Mouse (Mus musculus): ENCODE results near the gene Tmem238. TPM values are rescaled to one million over a fixed set of nuclear protein-coding genes. Genes with fewer than 3 reads are reported as not detected.

The Tmem238 gene
- polyA plus RNA-seq, 1 experiment: 4.9 TPM

DNA sequence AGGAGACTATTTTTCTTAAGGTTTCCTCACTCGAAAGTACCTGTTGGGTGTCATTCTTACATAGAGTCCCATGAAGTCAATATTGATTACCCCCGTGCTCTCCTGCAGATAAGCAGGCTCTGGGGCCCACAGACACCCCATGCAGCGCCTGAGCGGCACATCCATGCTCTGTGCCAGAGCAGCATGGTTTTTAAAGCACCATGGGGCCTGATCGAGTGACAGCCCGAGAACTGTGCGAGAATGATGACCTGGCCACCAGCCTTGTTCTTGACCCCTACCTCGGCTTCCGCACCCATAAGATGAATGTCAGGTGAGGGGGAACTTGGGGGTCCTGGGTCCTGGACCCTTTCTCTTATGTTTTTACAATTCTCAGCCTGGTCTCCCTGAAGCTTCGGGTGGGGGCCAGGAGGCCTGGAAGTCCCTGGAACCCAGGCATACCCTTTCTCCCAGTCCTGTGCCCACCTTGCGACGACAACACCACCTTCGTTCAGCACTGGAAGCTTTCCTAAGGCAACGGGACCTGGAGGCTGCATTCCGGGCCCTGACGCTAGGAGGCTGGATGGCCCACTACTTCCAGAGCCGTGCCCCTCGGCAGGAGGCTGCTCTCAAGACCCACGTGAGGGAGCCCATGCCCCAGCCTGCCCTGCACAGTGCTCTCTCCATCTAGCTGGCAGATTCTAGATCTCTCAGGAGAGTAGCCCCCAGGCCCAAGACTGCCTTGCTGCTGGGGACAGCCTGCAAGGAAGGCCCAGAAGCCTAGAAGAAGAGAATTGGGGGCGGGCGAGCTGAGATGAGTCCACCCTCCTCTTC, 47.6 kb downstream of the Tmem238 start:
- Histone ChIP-seq H3K4me3 (ENCODE audit: insufficient read depth, low read length) (no peak overlapping the region; the same call in 1 of the 2 replicates), H3K27ac (ENCODE audit: insufficient read depth, low read length) (no peak overlapping the region)
- TF ChIP-seq POLR2A (IDR thresholded peaks at IDR 0.05; ENCODE audit: extremely low read depth, insufficient read depth, low read length) (no peak), CTCF (IDR thresholded peaks at IDR 0.05; ENCODE audit: extremely low read depth, insufficient read depth, low read length) (no peak)

DNA sequence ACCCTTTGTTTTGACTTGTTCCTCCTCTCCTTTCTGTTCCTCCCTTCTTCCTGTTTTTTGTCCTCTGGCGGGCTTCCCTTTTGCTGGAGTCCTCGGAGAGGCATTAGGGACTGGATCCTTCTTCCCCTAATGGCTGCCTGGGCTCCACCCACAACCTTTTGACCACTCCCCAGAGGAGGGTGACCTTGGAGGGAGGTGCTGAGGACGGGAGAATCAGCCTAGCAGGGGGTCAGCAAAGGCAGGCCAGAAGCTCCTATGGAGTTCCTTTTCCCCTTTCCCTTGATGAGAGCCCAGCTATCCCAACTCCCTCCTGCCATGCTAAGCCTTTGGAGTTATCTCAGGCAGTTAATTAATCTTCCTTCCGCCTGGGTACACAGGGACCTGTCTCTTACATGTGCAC, 48.3 kb downstream of the Tmem238 start:
- peak overlapping the region; percentile 64; the same call in 1 of the 2 replicates for H3K4me3 ChIP-seq (ENCODE audit: insufficient read depth, low read length)
- peak overlapping the region; percentile 82; the same call in 1 of the 2 replicates for H3K27ac ChIP-seq (ENCODE audit: insufficient read depth, low read length)
- 0 out of 2 replicates have a peak, but pooled peaks cover 3% of the 10 kb centered on the region for H3K4me1 ChIP-seq (ENCODE audit: control insufficient read depth, insufficient read depth, low read length)
- TF ChIP-seq CTCF (IDR thresholded peaks at IDR 0.05; ENCODE audit: extremely low read depth, insufficient read depth, low read length) (no peak), POLR2A (IDR thresholded peaks at IDR 0.05; ENCODE audit: extremely low read depth, insufficient read depth, low read length) (no peak)

More for the DNA sequence above, 47.6 kb downstream of the Tmem238 start:
- H3K4me1 ChIP-seq (ENCODE audit: control insufficient read depth, insufficient read depth, low read length): 0 out of 2 replicates have a peak, but pooled peaks cover 3% of the 10 kb centered on the region

DNA sequence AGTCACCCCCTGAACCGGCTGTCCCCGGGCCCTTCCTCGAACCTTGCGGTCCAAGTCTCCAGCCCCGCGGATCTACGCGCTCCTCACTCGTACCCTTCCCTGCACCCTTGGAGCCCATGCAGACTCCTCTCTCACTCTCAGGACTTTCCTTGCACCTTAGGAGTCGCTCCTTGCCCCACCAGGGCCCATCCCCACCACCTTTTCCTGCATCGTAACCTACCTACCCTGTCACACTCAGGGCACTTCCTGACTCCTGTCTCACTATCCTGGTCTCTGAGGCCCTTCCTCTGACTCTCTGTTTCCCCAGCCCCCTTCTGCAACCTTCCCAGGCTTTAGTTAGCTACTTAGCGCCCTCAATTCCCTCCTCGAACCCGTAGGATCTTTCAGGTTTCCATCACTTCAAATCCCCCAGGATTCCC, 49.1 kb downstream of the Tmem238 start:
- Histone ChIP-seq H3K27ac (ENCODE audit: insufficient read depth, low read length) (peak overlapping the region; percentile 82), H3K4me3 (ENCODE audit: insufficient read depth, low read length) (peak overlapping the region; percentile 64), H3K4me1 (ENCODE audit: control insufficient read depth, insufficient read depth, low read length) (0 out of 2 replicates have a peak, but pooled peaks cover 3% of the 10 kb centered on the region)
- TF ChIP-seq CTCF (IDR thresholded peaks at IDR 0.05; ENCODE audit: extremely low read depth, insufficient read depth, low read length) (no peak), POLR2A (IDR thresholded peaks at IDR 0.05; ENCODE audit: extremely low read depth, insufficient read depth, low read length) (no peak)

DNA sequence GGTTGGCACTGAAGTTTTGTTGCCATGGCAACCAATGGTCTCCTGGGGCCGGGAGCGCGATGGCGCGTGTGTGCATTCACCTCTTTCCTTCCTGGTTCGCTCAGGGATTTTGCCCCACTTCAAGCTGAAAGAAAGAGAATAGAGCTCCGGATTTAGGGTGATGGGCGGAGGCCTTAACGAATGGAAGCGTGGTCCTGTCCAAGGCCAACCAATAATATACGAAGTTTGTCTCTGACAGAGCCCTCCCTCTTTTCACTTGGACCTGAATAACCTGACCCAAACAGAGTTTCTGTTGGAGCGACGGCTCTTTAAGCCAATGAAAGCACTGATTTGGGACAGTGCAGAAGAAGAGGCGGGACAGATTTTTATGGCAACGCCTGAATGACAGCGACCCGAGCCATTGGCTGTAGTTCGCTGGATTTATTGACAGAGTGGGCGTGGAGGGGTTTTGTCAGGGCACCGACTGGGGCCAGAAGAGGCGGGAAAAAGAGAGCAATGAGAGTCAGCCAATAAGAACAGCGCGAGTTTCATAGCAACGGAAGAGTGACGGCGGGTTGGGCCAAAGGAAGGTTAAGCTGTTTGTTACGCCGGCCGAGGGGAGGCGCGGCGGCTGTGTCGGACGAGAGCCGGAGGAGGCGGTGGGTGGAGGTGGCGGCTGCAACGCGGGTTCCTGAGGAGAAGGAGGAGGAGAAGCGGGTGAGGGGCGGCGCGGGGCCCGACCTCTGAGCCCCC, 49.7 kb downstream of the Tmem238 start, which contains the start of gene Kmt5c:
Kmt5c (plus strand) TSS at position 572 of the 732 bp plus-strand sequence.
- Histone ChIP-seq H3K27ac (ENCODE audit: insufficient read depth, low read length) (peak within 1 kb of the TSS; percentile 82), H3K4me3 (ENCODE audit: insufficient read depth, low read length) (peak within 1 kb of the TSS; percentile 64), H3K4me1 (ENCODE audit: control insufficient read depth, insufficient read depth, low read length) (0 out of 2 replicates have a peak, but pooled peaks cover 3% of the 10 kb centered on the region)
- peak; percentile 80 for TF ChIP-seq POLR2A (IDR thresholded peaks at IDR 0.05; ENCODE audit: extremely low read depth, insufficient read depth, low read length)
- no peak for TF ChIP-seq CTCF (IDR thresholded peaks at IDR 0.05; ENCODE audit: extremely low read depth, insufficient read depth, low read length)

DNA sequence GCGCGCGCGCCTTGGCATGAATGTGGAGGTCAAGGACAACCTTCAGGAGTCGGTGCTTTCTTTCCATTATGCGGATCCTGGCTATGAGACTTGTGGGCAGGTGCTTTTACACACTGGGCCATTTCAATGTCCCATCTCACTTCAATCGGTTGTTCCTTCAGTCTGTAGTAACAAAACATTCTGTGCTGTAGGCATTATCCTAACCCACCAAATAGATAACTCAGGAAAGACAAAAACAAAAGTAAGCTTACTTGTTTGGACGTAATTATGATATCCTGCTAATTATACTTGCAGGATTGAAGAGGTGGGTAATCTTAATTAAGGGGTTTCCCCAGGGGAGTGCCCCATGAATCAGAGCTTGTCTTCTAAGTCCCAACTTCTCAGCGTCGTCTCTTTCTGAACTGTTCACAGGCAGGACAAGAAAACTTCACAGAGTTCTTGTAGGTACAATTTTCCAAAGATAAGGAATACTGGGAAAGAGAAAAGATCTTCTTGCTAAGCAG, 50.4 kb downstream of the Tmem238 start:
- Histone ChIP-seq H3K27ac (ENCODE audit: insufficient read depth, low read length) (no peak overlapping the region), H3K4me1 (ENCODE audit: control insufficient read depth, insufficient read depth, low read length) (0 out of 2 replicates have a peak, but pooled peaks cover 3% of the 10 kb centered on the region), H3K4me3 (ENCODE audit: insufficient read depth, low read length) (no peak overlapping the region; the same call in 1 of the 2 replicates)
- TF ChIP-seq CTCF (IDR thresholded peaks at IDR 0.05; ENCODE audit: extremely low read depth, insufficient read depth, low read length): no peak
- no peak for TF ChIP-seq POLR2A (IDR thresholded peaks at IDR 0.05; ENCODE audit: extremely low read depth, insufficient read depth, low read length)

Other genes starting within 250 kb of the Tmem238 start
- gene Syt5, start 242.1 kb downstream of the Tmem238 start, polyA plus RNA-seq (2012; rRNA removed): 218 and 229 TPM in 2 replicates
- gene Ptprh, start 185.6 kb downstream of the Tmem238 start, polyA plus RNA-seq (2012; rRNA removed): 1.0 and 1.6 TPM in 2 replicates
- 29.0 and 31.5 TPM in 2 replicates for gene Tmem86b, start 158.2 kb downstream of the Tmem238 start, polyA plus RNA-seq (2012; rRNA removed)
- 143 and 145 TPM in 2 replicates for gene Ppp6r1, start 130.6 kb downstream of the Tmem238 start, polyA plus RNA-seq (2012; rRNA removed)
- gene Hspbp1, start 104.6 kb downstream of the Tmem238 start, polyA plus RNA-seq (2012; rRNA removed): 107 and 108 TPM in 2 replicates
- 305 and 330 TPM in 2 replicates for gene Brsk1, start 99.1 kb downstream of the Tmem238 start, polyA plus RNA-seq (2012; rRNA removed)
- gene Tmem150b, start 64.4 kb downstream of the Tmem238 start, polyA plus RNA-seq (2012; rRNA removed): 0.09 TPM in 1 of 2 replicates, not detected in the other
- 60.1 and 66.9 TPM in 2 replicates for gene Kmt5c, start 49.5 kb downstream of the Tmem238 start, polyA plus RNA-seq (2012; rRNA removed)
- gene Cox6b2, start 36.6 kb downstream of the Tmem238 start, polyA plus RNA-seq (2012; rRNA removed): 15.1 and 20.3 TPM in 2 replicates
- not detected in 2 replicates for gene Fam71e2, start 18.4 kb downstream of the Tmem238 start, polyA plus RNA-seq (2012; rRNA removed)
- gene Il11, start 6.8 kb downstream of the Tmem238 start, polyA plus RNA-seq (2012; rRNA removed): 0.35 and 0.36 TPM in 2 replicates
- gene Tmem190, start 6.7 kb downstream of the Tmem238 start, polyA plus RNA-seq (2012; rRNA removed): not detected in 2 replicates
- 257 and 299 TPM in 2 replicates for gene Rpl28, start 3.2 kb upstream of the Tmem238 start, polyA plus RNA-seq (2012; rRNA removed)
- gene Ube2s, start 22.9 kb upstream of the Tmem238 start, polyA plus RNA-seq (2012; rRNA removed): 177 and 181 TPM in 2 replicates
- 135 and 143 TPM in 2 replicates for gene Shisa7, start 55.0 kb upstream of the Tmem238 start, polyA plus RNA-seq (2012; rRNA removed)
- 12.3 and 15.7 TPM in 2 replicates for gene Isoc2b, start 80.6 kb upstream of the Tmem238 start, polyA plus RNA-seq (2012; rRNA removed)
- 11.7 and 11.8 TPM in 2 replicates for gene Isoc2a, start 87.5 kb upstream of the Tmem238 start, polyA plus RNA-seq (2012; rRNA removed)
- gene Gm36210, start 116.9 kb upstream of the Tmem238 start, polyA plus RNA-seq (2012; rRNA removed): 0.31 and 0.32 TPM in 2 replicates
- 9.7 TPM in 2 replicates for gene Zfp628, start 125.6 kb upstream of the Tmem238 start, polyA plus RNA-seq (2012; rRNA removed)
- gene Nat14, start 132.4 kb upstream of the Tmem238 start, polyA plus RNA-seq (2012; rRNA removed): 91.7 and 94.0 TPM in 2 replicates
- 3.8 and 4.1 TPM in 2 replicates for gene Ssc5d, start 136.1 kb upstream of the Tmem238 start, polyA plus RNA-seq (2012; rRNA removed)
- 0.32 and 0.48 TPM in 2 replicates for gene Sbk2, start 174.8 kb upstream of the Tmem238 start, polyA plus RNA-seq (2012; rRNA removed)
- gene Sbk3, start 181.5 kb upstream of the Tmem238 start, polyA plus RNA-seq (2012; rRNA removed): 1.2 TPM in 2 replicates
- gene Zfp579, start 206.5 kb upstream of the Tmem238 start, polyA plus RNA-seq (2012; rRNA removed): 38.0 and 39.2 TPM in 2 replicates
- 15.3 and 15.6 TPM in 2 replicates for gene Zfp524, start 224.8 kb upstream of the Tmem238 start, polyA plus RNA-seq (2012; rRNA removed)
- gene Fiz1, start 225.0 kb upstream of the Tmem238 start, polyA plus RNA-seq (2012; rRNA removed): 21.5 TPM in 2 replicates
- gene Gm44973, start 225.8 kb upstream of the Tmem238 start, polyA plus RNA-seq (2012; rRNA removed): not detected in 2 replicates
- 28.7 and 30.0 TPM in 2 replicates for gene Zfp865, start 230.7 kb upstream of the Tmem238 start, polyA plus RNA-seq (2012; rRNA removed)
- gene Ccdc106, start 230.9 kb upstream of the Tmem238 start, polyA plus RNA-seq (2012; rRNA removed): 68.6 and 70.2 TPM in 2 replicates
- gene 4632433K11Rik, start 244.5 kb upstream of the Tmem238 start, polyA plus RNA-seq (2012; rRNA removed): not detected in 2 replicates
- 5.7 and 6.5 TPM in 2 replicates for gene Zfp784, start 248.8 kb upstream of the Tmem238 start, polyA plus RNA-seq (2012; rRNA removed)